Mouse (Mus musculus) kidney, adult 11 months (tissue): ENCODE data around the gene D430041D05Rik.

Source experiments
- DNase-seq: peaks from one replicate; pipeline ENCODE4 v3.0.0; 2022

D430041D05Rik gene

GRCm38 (mm10) chr2:104407913-104408312 lies 2.9 kb downstream of the D430041D05Rik start:
- DNase-seq = no peak

GRCm38 (mm10) chr2:104404036-104404435 lies 6.8 kb downstream of the D430041D05Rik start:
- no peak for DNase-seq

- no peak for DNase-seq
Observed at GRCm38 (mm10) chr2:104398651-104399290, 12.0 kb downstream of the D430041D05Rik start.

GRCm38 (mm10) chr2:104395961-104396360 lies 14.9 kb downstream of the D430041D05Rik start:
- DNase-seq = no peak

GRCm38 (mm10) chr2:104394769-104395168 lies 16.0 kb downstream of the D430041D05Rik start:
- DNase-seq = no peak

- no peak for DNase-seq
Observed at GRCm38 (mm10) chr2:104392700-104393312, 18.0 kb downstream of the D430041D05Rik start.

GRCm38 (mm10) chr2:104389231-104389630 lies 21.6 kb downstream of the D430041D05Rik start:
- DNase-seq = no peak

GRCm38 (mm10) chr2:104385941-104386340 lies 24.9 kb downstream of the D430041D05Rik start:
- DNase-seq = no peak

GRCm38 (mm10) chr2:104383589-104383988 lies 27.2 kb downstream of the D430041D05Rik start:
- DNase-seq = no peak

- no peak for DNase-seq
Observed at GRCm38 (mm10) chr2:104382813-104383212, 28.0 kb downstream of the D430041D05Rik start.

GRCm38 (mm10) chr2:104379304-104379703 lies 31.5 kb downstream of the D430041D05Rik start:
- no peak for DNase-seq

GRCm38 (mm10) chr2:104378791-104379190 lies 32.0 kb downstream of the D430041D05Rik start:
- no peak for DNase-seq

GRCm38 (mm10) chr2:104377990-104378389 lies 32.8 kb downstream of the D430041D05Rik start:
- peak; percentile 30 for DNase-seq

- no peak for DNase-seq
Observed at GRCm38 (mm10) chr2:104372156-104372555, 38.7 kb downstream of the D430041D05Rik start.

GRCm38 (mm10) chr2:104371606-104372130 lies 39.1 kb downstream of the D430041D05Rik start:
- DNase-seq = no peak

GRCm38 (mm10) chr2:104367836-104368298 lies 42.9 kb downstream of the D430041D05Rik start:
- no peak for DNase-seq

GRCm38 (mm10) chr2:104367291-104367690 lies 43.5 kb downstream of the D430041D05Rik start:
- no peak for DNase-seq

- DNase-seq = no peak
Observed at GRCm38 (mm10) chr2:104359305-104359704, 51.5 kb downstream of the D430041D05Rik start.

- peak; percentile 11 for DNase-seq
Observed at GRCm38 (mm10) chr2:104358881-104359280, 51.9 kb downstream of the D430041D05Rik start.

- DNase-seq = no peak
Observed at GRCm38 (mm10) chr2:104356531-104356930, 54.3 kb downstream of the D430041D05Rik start.

- DNase-seq = no peak
Observed at GRCm38 (mm10) chr2:104354117-104354516, 56.7 kb downstream of the D430041D05Rik start.

- no peak for DNase-seq
Observed at GRCm38 (mm10) chr2:104352204-104352493, 58.7 kb downstream of the D430041D05Rik start.

- no peak for DNase-seq
Observed at GRCm38 (mm10) chr2:104351415-104352203, 59.2 kb downstream of the D430041D05Rik start.

- no peak for DNase-seq
Observed at GRCm38 (mm10) chr2:104337619-104338018, 73.2 kb downstream of the D430041D05Rik start.
